Mouse (Mus musculus): ENCODE measurements at regions not wholly inside any gene's neighbourhood (a gene's known extent, or its start where the extent isn't known, plus 50 kb on each side); places are given as distances from the start of the nearest gene placed in this dataset.

GRCm38 (mm10) chr9:94169905-94170612 lies 367.8 kb downstream of the 1190002N15Rik start:
- no peaks in the 10 kb centered on the region for H3K27me3 ChIP-seq (ENCODE audit: control insufficient read depth, insufficient read depth, insufficient read length)
- no peaks in the 10 kb centered on the region for H3K79me2 ChIP-seq (ENCODE audit: control insufficient read depth, insufficient read depth)
- no peaks in the 10 kb centered on the region for H3K36me3 ChIP-seq (ENCODE audit: control insufficient read depth, insufficient read depth)
- H3K4me3 ChIP-seq, result no peak overlapping the region
- TF ChIP-seq E2F4 (IDR thresholded peaks at IDR 0.05; ENCODE audit: insufficient read depth), result no peak
- no peak for TF ChIP-seq POLR2AphosphoS2 (IDR thresholded peaks at IDR 0.05; ENCODE audit: insufficient read length, low read depth)
- TF ChIP-seq CEBPB (IDR thresholded peaks at IDR 0.05; ENCODE audit: insufficient read depth, poor library complexity, severe bottlenecking), result no peak
- no peak for TF ChIP-seq MYOD1 (IDR thresholded peaks at IDR 0.05; ENCODE audit: control insufficient read depth in 1 of 3, insufficient read length in 2 of 3, low read depth in 2 of 3)
- TF ChIP-seq MAX (IDR thresholded peaks at IDR 0.05; ENCODE audit: low read depth), result no peak
- TF ChIP-seq TCF3 (IDR thresholded peaks at IDR 0.05; ENCODE audit: insufficient read length, low read depth), result no peak
- no peak for TF ChIP-seq SRF (IDR thresholded peaks at IDR 0.05; ENCODE audit: control insufficient read depth, insufficient read length, low read depth)
- TF ChIP-seq USF1 (IDR thresholded peaks at IDR 0.05; ENCODE audit: low read depth), result no peak
- TF ChIP-seq POLR2A (IDR thresholded peaks at IDR 0.05; ENCODE audit: insufficient read length, low read depth), result no peak
- no peak for TF ChIP-seq MYOG (IDR thresholded peaks at IDR 0.05; ENCODE audit: control insufficient read depth in 1 of 3, insufficient read depth in 1 of 3, insufficient read length in 2 of 3, low read depth in 2 of 3)
- TF ChIP-seq TCF12 (IDR thresholded peaks at IDR 0.05; ENCODE audit: insufficient read depth, poor library complexity, severe bottlenecking), result no peak
- no peak for TF ChIP-seq REST (IDR thresholded peaks at IDR 0.05; ENCODE audit: insufficient read depth, insufficient read length)
- no peak overlapping the region for H3ac ChIP-seq (ENCODE audit: control insufficient read depth, insufficient read length)
- no peak overlapping the region for H3K4me2 ChIP-seq (ENCODE audit: low read depth)

- H3K79me2 ChIP-seq (ENCODE audit: control insufficient read depth, insufficient read depth), result no peaks in the 10 kb centered on the region
- H3K4me3 ChIP-seq, result no peak overlapping the region
- no peaks in the 10 kb centered on the region for H3K27me3 ChIP-seq (ENCODE audit: control insufficient read depth, insufficient read depth, insufficient read length)
- no peak overlapping the region for H3K4me2 ChIP-seq (ENCODE audit: low read depth)
- H3K36me3 ChIP-seq (ENCODE audit: control insufficient read depth, insufficient read depth), result no peaks in the 10 kb centered on the region
- no peak overlapping the region for H3ac ChIP-seq (ENCODE audit: control insufficient read depth, insufficient read length)
- TF ChIP-seq TCF3 (IDR thresholded peaks at IDR 0.05; ENCODE audit: insufficient read length, low read depth) (no peak), E2F4 (IDR thresholded peaks at IDR 0.05; ENCODE audit: insufficient read depth) (no peak), MAX (IDR thresholded peaks at IDR 0.05; ENCODE audit: low read depth) (no peak), USF1 (IDR thresholded peaks at IDR 0.05; ENCODE audit: low read depth) (no peak), MYOD1 (IDR thresholded peaks at IDR 0.05; ENCODE audit: control insufficient read depth in 1 of 3, insufficient read length in 2 of 3, low read depth in 2 of 3) (no peak), POLR2A (IDR thresholded peaks at IDR 0.05; ENCODE audit: insufficient read length, low read depth) (no peak), REST (IDR thresholded peaks at IDR 0.05; ENCODE audit: insufficient read depth, insufficient read length) (no peak), MYOG (IDR thresholded peaks at IDR 0.05; ENCODE audit: control insufficient read depth in 1 of 3, insufficient read depth in 1 of 3, insufficient read length in 2 of 3, low read depth in 2 of 3) (no peak), CEBPB (IDR thresholded peaks at IDR 0.05; ENCODE audit: insufficient read depth, poor library complexity, severe bottlenecking) (no peak), SRF (IDR thresholded peaks at IDR 0.05; ENCODE audit: control insufficient read depth, insufficient read length, low read depth) (no peak), POLR2AphosphoS2 (IDR thresholded peaks at IDR 0.05; ENCODE audit: insufficient read length, low read depth) (no peak), TCF12 (IDR thresholded peaks at IDR 0.05; ENCODE audit: insufficient read depth, poor library complexity, severe bottlenecking) (no peak)
These were observed 374.2 kb downstream of the 1190002N15Rik start for GRCm38 (mm10) chr9:94163671-94164070.

GRCm38 (mm10) chr9:94155581-94155980 lies 382.3 kb downstream of the 1190002N15Rik start:
- Histone ChIP-seq H3K27me3 (ENCODE audit: control insufficient read depth, insufficient read depth, insufficient read length) (no peaks in the 10 kb centered on the region), H3K36me3 (ENCODE audit: control insufficient read depth, insufficient read depth) (no peaks in the 10 kb centered on the region), H3ac (ENCODE audit: control insufficient read depth, insufficient read length) (no peak overlapping the region), H3K4me2 (ENCODE audit: low read depth) (no peak overlapping the region), H3K79me2 (ENCODE audit: control insufficient read depth, insufficient read depth) (no peaks in the 10 kb centered on the region), H3K4me3 (no peak overlapping the region)
- TF ChIP-seq TCF3 (IDR thresholded peaks at IDR 0.05; ENCODE audit: insufficient read length, low read depth), result no peak
- no peak for TF ChIP-seq E2F4 (IDR thresholded peaks at IDR 0.05; ENCODE audit: insufficient read depth)
- TF ChIP-seq MYOG (IDR thresholded peaks at IDR 0.05; ENCODE audit: control insufficient read depth in 1 of 3, insufficient read depth in 1 of 3, insufficient read length in 2 of 3, low read depth in 2 of 3), result no peak
- no peak for TF ChIP-seq USF1 (IDR thresholded peaks at IDR 0.05; ENCODE audit: low read depth)
- TF ChIP-seq MYOD1 (IDR thresholded peaks at IDR 0.05; ENCODE audit: control insufficient read depth in 1 of 3, insufficient read length in 2 of 3, low read depth in 2 of 3), result no peak
- no peak for TF ChIP-seq TCF12 (IDR thresholded peaks at IDR 0.05; ENCODE audit: insufficient read depth, poor library complexity, severe bottlenecking)
- TF ChIP-seq CEBPB (IDR thresholded peaks at IDR 0.05; ENCODE audit: insufficient read depth, poor library complexity, severe bottlenecking), result no peak
- no peak for TF ChIP-seq POLR2AphosphoS2 (IDR thresholded peaks at IDR 0.05; ENCODE audit: insufficient read length, low read depth)
- TF ChIP-seq MAX (IDR thresholded peaks at IDR 0.05; ENCODE audit: low read depth), result no peak
- TF ChIP-seq REST (IDR thresholded peaks at IDR 0.05; ENCODE audit: insufficient read depth, insufficient read length), result no peak
- TF ChIP-seq POLR2A (IDR thresholded peaks at IDR 0.05; ENCODE audit: insufficient read length, low read depth), result no peak
- no peak for TF ChIP-seq SRF (IDR thresholded peaks at IDR 0.05; ENCODE audit: control insufficient read depth, insufficient read length, low read depth)

GRCm38 (mm10) chr9:94148474-94148873 lies 389.4 kb downstream of the 1190002N15Rik start:
- Histone ChIP-seq H3K4me2 (ENCODE audit: low read depth) (no peak overlapping the region), H3K27me3 (ENCODE audit: control insufficient read depth, insufficient read depth, insufficient read length) (no peaks in the 10 kb centered on the region), H3K4me3 (no peak overlapping the region), H3K79me2 (ENCODE audit: control insufficient read depth, insufficient read depth) (no peaks in the 10 kb centered on the region), H3ac (ENCODE audit: control insufficient read depth, insufficient read length) (no peak overlapping the region), H3K36me3 (ENCODE audit: control insufficient read depth, insufficient read depth) (no peaks in the 10 kb centered on the region)
- TF ChIP-seq POLR2AphosphoS2 (IDR thresholded peaks at IDR 0.05; ENCODE audit: insufficient read length, low read depth) (no peak), MYOD1 (IDR thresholded peaks at IDR 0.05; ENCODE audit: control insufficient read depth in 1 of 3, insufficient read length in 2 of 3, low read depth in 2 of 3) (no peak), CEBPB (IDR thresholded peaks at IDR 0.05; ENCODE audit: insufficient read depth, poor library complexity, severe bottlenecking) (no peak), REST (IDR thresholded peaks at IDR 0.05; ENCODE audit: insufficient read depth, insufficient read length) (no peak), POLR2A (IDR thresholded peaks at IDR 0.05; ENCODE audit: insufficient read length, low read depth) (no peak), E2F4 (IDR thresholded peaks at IDR 0.05; ENCODE audit: insufficient read depth) (no peak), MYOG (IDR thresholded peaks at IDR 0.05; ENCODE audit: control insufficient read depth in 1 of 3, insufficient read depth in 1 of 3, insufficient read length in 2 of 3, low read depth in 2 of 3) (no peak), USF1 (IDR thresholded peaks at IDR 0.05; ENCODE audit: low read depth) (no peak), TCF12 (IDR thresholded peaks at IDR 0.05; ENCODE audit: insufficient read depth, poor library complexity, severe bottlenecking) (no peak), TCF3 (IDR thresholded peaks at IDR 0.05; ENCODE audit: insufficient read length, low read depth) (no peak)
